Mouse (Mus musculus) E14TG2a.4 (cell line): ENCODE data around the gene Rasgef1a.

Source experiments
- CTCF ChIP-seq: conservative IDR thresholded peaks from 2 replicates; pipeline ENCODE4 v1.5.1; 2014; ENCODE audit warnings: low read length
- NANOG ChIP-seq: IDR thresholded peaks from 2 replicates; pipeline ENCODE4 v1.6.1; 2014; ENCODE audit warnings: borderline replicate concordance, low read length, mixed read lengths
- POU5F1 ChIP-seq: IDR thresholded peaks from 2 replicates; pipeline ENCODE4 v1.6.1; 2014; ENCODE audit warnings: low read length, borderline replicate concordance

DNA sequence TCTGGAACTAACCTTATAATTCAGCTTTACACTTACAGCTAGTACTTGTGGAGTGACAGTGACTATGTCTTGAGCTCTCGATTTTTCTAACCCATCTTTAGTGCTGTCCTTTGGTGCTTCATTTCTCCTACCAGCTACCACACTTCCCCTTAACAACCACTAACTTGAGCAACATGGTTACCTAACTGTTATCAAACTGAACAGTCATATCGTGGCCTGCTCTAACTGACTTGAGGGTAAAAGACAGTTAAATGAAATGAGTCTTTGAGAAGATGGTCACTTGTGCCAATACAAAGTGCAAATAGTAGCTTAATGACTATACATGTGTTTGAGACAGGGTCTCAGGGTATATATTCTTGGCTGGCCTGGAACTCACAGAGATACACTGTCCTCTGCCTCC is 125.9 kb downstream of the Rasgef1a start:
- no peak for TF ChIP-seq CTCF
- TF ChIP-seq POU5F1, result no peak
- TF ChIP-seq NANOG, result no peak
